Mouse (Mus musculus): Measurements from ENCODE around the gene Hmcn2.

DNA sequence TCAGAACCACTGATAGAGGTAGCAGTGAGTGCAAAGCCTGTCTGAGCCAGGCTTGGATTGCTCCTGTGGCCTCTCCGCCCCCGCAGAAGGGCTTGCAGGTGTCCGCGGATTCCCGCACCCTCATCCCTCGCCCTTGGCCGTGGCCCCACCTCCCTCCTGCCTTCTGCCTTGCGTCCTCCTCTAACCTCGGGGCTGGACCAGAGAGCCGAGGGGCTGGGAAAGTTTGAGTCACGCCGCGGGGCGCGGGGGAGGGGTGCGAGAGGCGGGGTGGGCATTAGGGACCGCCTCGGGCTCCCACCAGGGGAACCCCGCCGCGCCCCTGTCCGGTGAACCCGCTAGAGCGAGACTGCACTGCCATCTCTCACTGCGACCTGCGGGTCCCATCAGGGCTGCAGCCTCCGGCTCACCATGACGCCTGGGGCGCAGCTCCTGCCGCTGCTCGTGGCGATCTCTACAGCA is at the start of gene Hmcn2:
- TF ChIP-seq CTCF (IDR thresholded peaks at IDR 0.05; ENCODE audit: borderline replicate concordance, insufficient read depth, low read length) (no peak), POLR2A (IDR thresholded peaks at IDR 0.05; ENCODE audit: low read depth, low read length) (no peak)

All from embryonic fibroblast, embryonic 13.5 days (primary cell).